Mouse (Mus musculus) cerebellum, adult 9-10 months (tissue): ENCODE measurements around the gene Dedd2.

Source experiments
- DNase-seq: peaks from one replicate; pipeline ENCODE4 v3.0.0; 2022

The Dedd2 gene

DNA sequence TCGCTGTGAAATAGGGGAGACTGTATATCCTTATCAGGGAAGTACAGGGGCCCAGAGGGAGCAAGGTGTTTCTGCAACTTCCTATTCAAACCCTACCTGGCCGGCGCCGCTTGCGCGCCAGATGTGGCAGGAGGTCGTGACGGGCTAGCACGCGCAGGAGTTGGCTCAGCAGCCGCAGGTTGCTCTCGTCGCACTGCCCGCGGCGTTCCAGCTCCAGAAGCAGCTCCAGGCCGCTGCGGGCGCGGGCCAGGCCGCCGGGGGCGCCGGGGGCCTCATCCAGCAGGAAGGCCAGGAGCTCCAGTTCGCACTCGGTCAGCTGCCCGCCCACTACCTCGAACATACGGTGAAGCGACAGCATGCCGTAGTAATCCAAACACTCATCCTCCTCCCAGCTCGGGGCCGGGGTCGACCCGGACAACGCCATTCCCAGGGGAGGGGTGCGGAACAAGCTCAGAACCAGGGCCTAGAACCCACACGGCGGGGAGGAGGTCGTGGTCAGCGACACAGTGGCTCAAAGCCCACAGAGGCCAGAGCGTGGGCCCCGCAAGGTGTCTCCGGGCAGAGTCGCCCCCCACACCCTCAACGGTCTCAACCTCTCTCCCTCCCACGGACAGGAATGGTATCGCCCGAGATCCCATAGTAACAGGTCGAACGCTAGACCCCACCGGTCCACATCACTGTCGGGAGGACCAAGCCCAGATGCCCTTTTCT lies 1.6 kb downstream of the Dedd2 start:
- peak; percentile 60 for DNase-seq

DNA sequence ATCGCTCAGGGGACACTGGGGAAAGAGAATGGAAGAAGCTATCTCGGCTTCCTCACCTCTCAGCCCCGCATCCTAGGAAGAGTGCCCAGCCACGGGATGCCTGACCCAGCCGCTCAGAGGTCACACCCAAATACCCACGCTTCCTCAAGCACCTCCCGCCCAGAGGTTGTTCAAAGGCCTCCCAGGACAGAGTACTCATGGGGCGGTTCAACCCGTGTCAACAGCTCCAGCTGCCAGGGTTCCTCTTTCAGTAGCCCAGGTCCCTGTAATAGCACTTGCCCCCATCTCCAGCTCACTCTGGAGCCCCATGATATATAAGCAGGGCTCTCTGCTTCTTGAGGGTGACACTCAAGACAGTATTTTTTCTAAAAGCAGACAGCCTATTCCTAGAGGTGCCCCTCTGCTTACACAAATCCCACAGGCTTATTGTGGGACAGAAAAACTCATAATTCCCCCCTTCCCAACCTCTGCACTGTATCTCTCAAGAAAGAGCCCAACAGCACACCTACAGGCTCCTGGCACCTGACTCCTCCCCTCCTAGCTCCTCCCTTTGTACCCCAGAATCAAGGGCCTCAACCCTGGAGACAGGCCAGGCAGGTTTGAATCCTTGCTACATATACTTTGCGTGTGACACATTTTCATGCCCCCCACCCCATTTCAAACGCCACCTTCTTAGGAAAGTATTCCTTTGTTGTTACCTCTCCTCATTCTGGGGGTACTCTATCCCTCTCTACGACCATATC lies 2.6 kb downstream of the Dedd2 start:
- DNase-seq, result peak; percentile 58

DNA sequence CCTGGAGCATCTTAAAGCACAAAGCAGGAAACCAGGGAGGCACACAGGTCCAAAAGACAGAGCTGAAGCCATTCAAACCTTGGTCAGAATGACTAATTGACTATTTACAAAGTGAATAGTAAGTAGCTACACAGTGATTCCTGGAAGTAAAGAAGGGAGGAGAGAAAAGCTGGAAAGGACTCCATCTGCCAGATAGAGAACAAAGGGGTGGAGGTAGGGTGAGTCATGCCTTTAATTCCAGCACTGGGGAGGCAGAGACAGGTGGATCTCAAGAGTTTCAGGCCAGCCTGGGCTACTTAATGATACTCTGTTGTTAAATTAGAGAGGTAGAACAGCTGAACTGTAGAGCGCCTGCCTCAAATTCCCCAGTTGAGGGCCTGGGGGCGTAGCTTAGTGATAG lies 6.2 kb downstream of the Dedd2 start:
- no peak for DNase-seq

DNA sequence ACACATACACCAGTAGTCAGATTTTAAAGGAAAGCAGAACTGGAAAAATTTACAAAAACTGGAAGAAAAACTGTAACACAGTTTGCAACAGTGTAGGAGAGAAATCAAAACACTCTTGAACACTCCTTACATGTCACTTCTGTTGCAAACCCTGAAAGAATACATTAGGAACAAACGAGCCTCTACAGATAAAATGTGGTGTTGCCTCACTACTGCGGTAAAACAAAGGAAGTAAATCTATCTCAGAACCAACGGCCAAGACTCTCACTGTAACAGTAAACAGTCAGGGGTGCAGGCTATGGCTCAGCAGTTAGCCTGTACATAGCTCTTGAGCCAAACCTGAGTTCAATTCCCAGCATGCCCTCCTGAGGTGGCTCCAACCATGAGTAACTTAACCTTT lies 7.3 kb downstream of the Dedd2 start:
- DNase-seq, result no peak

DNA sequence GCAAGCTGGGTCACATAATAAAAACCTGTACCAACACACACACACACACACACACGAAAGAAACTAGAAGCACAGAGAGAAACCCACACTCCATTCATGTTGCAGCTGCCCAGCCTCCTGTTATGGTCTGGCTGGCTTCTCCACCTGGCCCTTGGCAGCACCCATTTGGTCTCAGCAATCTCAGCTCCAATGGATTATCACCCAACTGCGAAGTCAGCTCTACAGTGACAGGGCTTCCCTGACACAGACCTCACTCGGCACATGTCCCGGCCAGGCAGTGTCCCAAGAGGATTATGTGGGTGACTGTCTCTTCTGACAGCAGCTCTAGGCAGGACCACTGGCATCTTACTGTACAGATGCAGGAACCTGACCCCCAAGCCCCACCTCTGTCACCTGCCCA lies 9.9 kb downstream of the Dedd2 start:
- no peak for DNase-seq

DNA sequence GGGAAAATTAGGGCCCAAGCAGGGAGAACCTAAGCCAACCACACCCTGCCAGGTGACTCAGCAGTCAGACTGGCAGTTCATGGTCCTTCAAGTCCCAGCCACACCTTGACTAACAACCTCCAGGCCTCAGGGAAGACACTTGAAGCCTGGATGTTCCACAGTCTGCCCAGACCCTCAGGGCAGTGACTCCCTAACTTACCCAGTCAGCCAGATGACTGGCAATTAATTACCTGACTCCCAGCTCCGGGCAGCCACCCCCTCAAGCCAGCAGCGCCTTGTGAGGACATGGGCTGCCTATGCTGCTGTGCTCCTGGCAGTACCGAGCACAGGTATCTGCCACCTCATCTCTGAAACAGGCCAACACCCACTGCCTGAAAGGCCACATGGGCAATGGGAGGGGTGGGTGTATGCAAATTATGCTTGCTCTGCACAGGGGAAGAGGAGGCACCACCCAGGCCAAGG lies 11.2 kb downstream of the Dedd2 start:
- DNase-seq, result no peak

DNA sequence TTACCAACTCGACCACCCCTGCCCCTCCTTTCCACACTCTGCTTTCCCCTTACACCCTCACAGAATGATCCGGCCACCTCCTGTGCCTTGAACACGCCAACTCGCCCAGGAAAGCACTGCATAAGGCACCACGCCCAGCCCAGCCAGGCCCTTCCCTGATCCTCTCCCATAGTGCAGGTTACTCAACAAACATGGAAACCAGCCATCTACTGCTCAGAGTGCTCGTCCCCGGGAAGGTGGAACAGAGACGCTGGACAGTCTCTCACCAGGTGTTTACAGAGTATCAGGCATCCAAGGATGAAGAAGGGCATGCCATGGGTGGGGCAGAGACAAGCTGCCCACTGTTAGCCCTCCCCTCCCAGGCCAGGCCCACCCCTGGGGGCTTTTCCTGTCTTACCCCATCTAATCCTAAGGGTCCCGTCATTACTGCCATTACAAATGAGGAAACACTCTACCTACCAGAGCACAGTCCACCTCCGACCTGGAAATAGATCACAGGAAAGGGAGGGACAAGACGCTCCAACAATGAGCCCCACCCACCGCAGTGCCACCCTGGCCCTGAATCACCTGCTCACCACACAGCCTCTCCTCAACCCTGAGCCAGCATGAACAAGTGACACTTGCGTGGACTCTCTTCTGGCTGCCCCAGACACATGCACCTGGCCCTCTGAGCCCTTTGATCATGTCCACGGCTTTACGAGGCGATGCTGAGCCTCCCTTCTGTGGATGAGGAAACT lies 14.2 kb downstream of the Dedd2 start:
- peak; percentile 67 for DNase-seq

DNA sequence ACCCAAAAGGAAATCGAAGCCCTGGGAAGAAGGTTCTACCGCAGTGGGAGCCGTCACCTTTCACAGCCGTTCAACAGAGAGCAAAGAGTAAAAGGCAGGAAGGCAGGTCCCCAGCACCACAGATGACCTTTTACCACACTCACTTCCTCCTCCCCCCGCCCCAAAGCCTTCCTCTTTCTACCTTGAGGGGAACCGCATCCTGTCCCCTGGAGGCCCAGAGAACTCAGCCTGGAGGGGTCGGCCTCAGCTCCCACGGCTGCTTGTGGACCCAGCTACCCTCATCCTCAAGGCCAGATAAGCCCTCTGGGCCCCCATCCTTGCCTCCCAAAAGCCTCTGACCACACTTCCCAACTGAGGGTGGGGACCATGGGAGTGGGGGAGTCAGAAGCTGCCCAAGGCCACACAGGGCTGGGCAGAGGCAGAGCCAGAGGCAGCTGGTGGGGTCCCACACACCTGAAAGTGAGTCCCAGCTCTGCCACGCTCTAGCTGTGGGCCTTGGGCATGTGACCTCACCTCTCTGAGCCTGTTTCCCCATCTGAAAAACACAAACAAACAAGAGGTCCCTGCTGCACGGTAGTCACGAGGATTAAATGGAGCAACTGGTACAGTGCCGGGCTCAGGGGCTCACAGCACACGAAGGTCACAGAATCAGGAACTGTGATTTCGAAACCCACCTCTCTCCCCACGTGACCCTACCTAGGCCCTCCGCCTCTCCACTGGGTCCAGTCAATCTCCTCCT lies 14.9 kb downstream of the Dedd2 start:
- no peak for DNase-seq

DNA sequence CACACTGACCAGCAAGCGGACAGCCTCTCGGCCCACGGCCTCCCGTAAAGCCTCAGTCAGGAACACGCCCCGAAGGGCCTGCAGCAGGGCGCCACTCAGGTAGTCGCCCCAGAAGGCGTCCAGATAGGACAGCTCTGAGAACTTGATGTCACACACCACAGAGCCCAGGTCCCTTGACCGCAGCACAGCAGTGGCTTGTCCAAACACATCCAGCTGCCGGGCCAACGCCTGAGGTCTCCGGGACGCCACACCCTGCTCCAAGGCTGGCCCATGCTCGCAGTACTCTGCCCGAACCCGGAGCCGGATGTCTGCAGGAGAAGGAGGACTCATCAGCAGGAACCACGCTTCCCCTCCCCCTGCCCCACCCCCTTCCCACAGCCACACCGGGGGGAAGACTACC lies 16.8 kb downstream of the Dedd2 start:
- DNase-seq, result no peak

DNA sequence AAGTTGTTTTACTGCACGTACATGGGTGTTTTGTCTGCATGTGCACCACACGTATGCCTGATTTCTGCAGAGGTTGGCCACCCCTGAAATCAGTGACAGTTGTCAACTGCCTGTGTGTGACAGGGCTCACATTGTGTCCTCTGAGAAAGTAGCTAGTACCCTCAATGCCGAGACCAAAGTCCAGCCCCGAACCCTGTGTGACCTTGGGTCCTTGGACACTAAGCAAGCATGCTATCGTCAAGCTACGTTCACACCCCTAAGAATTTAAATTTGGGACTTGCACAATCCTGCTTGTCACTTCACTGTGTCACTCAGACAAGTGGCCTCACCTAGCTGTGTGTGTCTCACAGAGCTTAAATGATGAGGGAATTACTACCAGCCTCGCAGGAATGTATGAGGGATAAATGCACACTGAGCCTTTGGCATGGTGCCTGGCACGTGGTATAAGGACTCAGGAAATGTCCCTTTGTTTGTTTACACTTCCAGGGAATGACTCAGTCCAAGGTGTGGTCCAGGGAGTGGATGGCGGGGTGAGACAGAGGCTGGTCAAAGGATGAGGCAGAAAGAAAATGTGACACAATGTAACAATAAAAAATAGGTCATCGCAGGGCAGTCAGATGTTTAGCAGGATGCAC lies 22.9 kb downstream of the Dedd2 start:
- no peak for DNase-seq

DNA sequence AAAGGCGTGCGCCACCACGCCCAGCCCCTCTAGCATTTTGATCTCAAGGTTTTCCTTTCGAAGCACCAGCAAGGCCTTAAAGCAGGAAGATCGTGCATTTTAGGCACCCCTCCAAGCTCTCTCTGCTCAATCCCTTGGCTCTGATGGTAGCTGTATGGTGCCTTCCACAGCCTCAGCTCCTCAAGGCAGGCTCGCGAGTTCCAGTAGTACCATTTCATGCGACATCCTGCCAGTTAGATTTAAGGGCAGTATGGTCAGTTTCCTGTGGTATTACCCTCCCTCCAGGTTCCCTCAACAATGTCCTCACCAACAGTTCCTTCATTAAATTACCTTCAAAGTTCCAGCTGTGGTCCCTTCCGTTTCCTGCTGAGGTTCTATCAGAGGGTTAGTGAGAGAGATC lies 24.3 kb downstream of the Dedd2 start:
- DNase-seq, result no peak

DNA sequence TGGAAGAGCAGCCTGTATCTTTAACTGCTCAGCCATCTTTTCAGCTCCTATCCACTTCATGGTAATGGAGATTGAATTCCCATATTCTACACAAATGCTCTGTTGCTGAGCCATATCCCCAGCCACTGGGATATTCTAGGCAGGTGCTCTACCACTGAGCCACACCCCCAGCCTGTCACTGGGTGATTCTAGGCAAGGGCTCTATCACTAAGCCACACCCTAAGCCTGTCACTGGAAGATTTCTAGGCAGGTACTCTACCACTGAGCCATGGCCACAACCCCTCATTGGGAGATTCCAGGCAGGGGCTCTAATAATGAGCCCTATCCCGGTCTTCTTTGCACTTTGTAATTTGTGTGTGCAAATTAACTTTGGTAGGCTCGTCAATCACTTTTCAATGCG lies 25.3 kb downstream of the Dedd2 start:
- DNase-seq, result no peak

DNA sequence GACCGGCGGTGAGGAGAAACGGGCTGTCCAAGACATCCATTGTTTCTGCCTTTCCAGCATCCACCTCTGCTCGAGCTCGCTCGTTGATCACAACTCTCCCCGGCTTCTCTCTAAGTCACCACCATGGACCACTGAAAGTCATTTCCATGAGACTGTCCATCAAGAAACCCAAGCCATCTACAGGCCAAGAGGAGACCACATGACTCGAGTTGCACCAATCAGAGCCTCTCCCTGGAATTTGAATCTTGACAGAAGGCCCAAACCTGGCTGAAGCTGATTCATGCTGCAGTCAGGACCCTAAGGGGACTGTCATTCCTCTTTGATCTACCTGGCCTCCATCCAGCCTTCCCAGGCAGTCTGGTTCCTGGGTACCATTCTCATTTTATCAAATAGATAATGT lies 28.3 kb downstream of the Dedd2 start:
- no peak for DNase-seq

DNA sequence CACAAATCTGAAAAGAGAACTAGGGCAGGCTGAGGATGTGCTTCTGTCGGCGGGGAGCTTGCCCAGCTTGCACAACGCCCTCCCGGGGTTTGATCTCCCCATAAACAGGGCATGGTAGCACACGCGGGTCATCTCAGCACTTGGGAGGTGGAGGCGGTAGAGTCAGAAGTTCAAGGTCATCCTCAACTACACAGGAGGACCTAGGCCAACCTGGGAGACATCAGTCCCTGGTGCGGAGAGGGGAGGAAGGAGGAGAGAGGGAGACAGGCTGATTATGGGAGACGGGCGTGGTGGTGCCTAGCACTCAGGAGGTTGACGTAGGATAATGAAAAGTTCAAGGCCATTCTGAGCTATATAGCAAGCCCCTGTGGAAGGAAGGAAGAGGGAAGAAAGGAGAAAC lies 29.6 kb downstream of the Dedd2 start:
- no peak for DNase-seq

DNA sequence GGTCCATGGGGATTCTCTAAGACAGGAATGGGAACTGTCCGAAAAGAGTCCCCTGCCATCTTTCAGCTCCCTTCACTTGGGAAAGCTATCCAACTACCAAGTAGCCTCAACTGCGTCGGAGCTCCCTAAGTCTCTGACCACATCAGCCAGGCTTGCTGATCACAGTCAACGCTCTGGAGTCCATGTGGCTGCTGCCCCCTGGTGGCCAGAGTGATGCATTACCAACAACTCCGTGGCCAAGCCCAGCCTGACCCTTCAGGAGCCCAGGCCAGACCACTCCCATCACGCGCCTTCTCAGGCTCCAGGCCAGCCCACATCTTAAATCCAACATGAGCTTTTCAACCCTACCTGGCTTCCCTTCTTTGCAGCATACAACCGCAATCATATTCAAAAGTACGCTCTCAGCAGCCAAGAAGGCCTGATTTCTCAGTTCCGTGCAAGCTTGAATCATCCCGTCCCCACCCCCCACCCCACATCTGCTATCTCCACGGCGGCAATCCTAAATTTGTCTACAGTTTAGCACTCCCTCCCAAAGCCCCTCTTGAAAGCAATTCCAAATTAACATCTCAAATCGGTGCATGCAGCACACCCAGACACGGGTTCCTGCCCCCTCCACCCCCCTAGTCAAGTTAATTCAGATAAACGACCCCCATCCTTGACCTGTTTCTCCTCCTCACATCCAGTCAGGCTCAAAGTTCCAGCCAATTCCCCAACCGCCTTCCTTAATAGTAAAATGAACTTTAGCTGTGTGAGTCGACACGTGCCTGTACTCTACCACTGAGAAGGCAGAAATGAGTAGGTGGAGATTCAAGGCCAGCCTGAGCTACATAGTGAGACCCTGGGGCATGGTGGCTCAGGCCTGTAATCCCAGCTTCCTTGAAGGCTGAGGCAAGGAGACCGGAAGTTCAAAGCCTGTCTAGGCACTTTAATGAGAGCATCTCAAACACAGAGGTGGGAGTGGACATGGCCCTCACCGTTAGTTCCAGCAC lies 32.5 kb downstream of the Dedd2 start:
- peak; percentile 91 for DNase-seq

DNA sequence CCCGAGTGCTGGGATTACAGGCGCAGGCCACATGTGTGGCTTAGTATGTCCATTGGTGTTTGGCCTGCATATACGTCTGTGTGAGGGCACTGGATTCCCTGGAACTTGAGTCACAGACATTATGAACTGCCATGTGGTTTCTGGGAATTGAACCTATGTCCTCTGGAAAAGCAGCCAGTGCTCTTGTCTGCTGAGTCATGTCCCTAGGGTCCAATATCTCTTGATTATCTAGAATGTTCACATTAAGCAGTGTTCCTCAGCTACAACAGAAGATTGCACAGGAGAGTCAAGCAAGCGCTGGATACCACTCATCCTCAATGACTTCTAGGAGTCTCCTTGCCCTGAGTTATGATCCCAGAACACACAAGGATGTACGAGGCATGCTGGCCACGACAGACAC lies 36.3 kb downstream of the Dedd2 start:
- no peak for DNase-seq

DNA sequence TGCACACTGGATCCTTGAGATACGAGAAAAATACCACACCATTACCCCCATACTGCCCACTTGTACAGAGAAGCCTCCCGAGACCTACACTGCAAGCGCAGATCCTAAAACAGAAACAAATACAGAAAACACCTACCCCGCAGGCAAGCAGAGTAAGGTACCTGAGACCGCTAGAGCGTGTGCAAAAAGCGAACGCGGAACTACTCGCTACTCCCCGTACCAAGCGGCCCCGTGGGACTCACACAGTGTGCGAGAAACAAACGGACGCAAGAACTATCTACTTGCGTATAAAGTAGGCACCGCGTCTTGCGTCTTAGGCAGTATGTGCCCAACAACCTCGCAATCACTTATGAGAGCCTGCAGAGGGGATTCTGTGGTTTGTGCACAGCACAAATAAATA lies 38.6 kb downstream of the Dedd2 start:
- no peak for DNase-seq

DNA sequence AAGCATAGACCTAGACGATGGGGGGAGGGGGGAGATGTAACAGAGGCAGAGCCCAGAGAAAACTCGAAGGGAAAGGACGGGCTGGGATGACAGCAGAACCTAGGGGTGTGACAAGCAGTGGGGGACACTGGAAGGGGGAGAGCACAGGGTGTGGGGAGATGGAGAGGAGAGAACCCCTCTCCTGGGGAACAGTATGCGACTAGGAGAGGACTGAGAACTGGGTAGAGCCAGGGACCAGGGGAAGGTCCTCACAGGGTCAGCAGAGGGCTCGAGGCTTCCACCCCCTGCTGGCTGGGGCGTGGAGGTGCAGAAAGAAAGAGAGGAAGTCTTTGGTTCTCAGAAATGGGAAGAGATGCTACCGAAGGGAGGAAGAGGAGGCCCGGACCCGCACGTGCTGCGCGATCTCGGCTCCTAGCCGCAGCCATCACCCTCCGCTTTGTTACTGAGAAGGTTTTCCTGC lies 39.1 kb downstream of the Dedd2 start:
- peak; percentile 61 for DNase-seq

DNA sequence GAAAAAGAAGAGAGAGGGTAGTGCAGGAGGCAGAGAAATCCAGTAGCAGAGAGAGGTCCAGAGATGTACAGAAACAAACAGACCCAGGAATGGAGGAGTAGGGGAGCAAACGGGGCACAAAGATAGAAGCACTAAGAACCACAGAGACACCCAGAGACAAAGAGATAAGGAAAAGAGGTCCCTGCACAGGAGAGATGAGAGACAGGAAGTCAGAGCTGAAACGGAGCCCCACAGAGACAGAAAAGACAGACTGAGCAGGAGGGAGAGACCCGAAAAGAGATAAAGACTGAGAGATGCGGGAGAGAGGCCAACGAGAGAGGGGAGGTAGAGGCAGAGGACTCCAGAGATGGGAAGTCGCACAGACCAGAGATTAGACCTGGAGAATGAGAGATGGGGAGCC lies 39.9 kb downstream of the Dedd2 start:
- peak; percentile 37 for DNase-seq

DNA sequence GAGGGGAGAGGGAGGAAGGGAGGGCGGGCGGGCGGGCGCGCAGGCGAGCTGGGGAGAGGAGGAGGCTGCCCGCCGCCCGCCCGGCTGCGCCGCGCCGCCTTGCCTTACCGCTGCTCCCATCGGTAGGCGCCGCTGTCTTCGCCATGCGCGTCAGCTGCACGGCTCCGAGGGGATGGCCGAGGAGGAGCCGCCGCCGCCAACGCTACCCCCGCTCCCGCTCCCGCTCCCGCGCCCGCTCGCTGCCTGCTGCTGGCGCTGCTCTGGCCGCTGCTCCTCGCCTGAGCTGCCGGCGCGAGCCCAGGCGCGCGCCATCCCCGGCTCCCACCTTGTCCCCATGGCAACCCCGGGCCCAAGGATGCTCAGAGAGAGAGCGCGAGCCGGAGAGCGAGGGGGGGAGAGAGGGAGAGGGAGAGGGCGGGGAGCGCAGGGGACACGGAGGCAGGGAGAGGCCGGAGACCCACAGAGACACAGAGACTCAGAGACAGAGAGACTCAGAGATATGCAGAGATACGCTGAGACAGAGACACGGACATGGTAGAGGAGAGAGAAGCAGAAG lies 40.7 kb downstream of the Dedd2 start, which contains the start of gene Pou2f2:
Pou2f2 (minus strand) TSS at position 121 of the 556 bp plus-strand sequence.
- DNase-seq, result peak; percentile 82
